Mouse (Mus musculus): ENCODE results near the gene Fcgrt.

DNA sequence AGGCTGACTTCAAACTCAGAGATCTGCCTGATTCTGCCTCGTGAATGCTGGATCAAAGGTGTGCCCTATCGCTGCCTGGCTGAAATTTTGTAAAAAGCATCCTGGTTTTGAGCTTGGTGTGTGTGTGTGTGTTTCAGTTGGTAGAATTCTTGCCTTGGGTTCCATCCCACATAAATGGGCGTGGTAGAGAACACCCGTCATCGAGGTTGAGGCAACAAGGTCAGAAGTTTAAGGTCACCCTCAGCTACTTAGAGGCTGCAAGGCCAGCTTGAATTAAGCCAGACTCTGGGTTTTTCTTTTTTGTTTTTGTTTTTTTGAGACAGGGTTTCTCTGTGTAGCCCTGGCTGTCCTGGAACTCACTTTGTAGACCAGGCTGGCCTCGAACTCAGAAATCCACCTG lies 14.7 kb upstream of the Fcgrt start:
- TF ChIP-seq CTCF (IDR thresholded peaks at IDR 0.05; ENCODE audit: insufficient read depth, low read length) (no peak), POLR2A (IDR thresholded peaks at IDR 0.05; ENCODE audit: borderline replicate concordance, extremely low read depth, low read depth, low read length) (no peak)
